Mouse (Mus musculus): ENCODE results near the gene Fgf5. TPM values are rescaled to one million over a fixed set of nuclear protein-coding genes. Genes with fewer than 3 reads are reported as not detected.

Gene Fgf5
- total RNA-seq, 2 experiments from 2014 or later, result 2.2 to 4.1 TPM

DNA sequence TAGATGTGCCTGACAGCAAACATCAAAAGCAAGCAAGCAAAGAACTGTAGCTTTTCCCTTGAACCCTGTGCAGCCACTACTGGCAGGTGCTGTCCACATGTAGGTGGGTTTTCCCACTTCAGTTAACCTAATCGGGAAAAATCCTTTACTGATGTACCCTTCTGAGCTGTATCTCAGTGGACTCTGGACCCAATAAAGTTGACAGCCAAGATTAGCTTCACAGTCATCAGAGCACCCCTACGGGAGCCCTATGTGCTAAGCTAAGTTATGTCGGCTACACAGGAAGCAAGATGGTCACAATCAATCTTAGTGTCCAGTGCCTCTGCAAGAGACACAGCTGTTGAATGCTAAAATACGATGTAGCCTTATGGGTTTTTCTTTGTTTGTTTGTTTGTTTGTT is 46.1 kb downstream of the Fgf5 start:
- no peak for DNase-seq (ENCODE audit: low spot score in 2 of 2)

DNA sequence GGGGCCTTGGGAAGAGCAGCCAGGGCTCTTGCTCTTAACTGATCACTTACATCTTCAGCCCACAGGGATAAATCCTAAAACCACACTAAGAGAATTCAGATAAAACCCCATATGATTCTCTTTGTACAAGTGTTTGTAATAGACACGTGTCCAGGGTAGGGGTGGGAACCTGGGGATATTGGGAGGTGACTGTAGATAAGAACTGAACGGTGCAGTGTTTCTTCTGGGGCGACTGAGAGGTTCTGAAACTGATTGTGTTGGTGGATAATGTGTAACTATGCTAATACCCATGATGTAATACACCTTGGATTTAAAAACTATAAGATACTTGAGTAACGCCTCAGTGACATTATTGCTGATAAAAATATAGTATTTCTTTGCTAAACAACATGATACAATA is 51.7 kb downstream of the Fgf5 start:
- DNase-seq (ENCODE audit: low spot score in 2 of 2), result no peak

DNA sequence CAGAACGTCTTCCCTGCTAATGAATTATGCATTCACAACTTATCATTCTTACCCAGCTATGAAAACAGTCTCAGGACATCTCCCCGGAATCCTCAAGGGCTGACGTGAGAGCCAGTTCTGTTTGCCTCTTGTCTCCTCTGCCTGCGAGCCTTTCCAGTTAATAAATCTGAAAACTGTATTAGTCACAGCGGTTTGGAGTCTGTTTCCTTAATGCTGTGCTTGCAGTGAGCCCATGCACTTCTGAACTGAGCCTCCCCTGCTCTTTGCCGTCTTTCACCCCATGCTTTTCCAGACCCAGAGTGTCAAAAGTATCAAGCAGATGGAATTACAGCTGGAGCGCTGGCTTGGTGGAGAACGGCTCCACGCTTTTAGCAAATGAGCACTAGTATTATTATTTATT is 52.5 kb downstream of the Fgf5 start:
- no peak for DNase-seq (ENCODE audit: low spot score in 2 of 2)

DNA sequence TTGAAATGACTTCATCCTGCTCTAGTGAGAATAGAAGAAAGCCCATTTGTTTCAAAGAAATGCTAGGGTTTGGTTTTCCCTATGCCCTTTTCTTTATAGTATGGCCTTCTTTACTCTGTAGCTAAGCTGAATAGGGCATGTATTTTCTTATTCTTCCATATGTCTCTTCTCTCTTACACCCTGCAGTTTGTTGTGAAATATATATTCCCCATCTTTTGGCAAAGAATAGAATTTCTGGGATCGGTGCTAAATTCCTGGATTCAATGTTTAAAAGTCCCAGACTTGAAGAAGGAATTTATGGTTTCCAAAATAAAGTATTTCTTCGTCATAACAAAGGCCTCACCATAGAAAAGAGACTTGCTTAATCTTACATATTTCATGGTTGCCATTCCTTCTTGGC is 72.6 kb downstream of the Fgf5 start:
- no peak for DNase-seq (ENCODE audit: low spot score in 2 of 2)

Other genes with a start within 250 kb of the Fgf5 start
- 10 to 100 TPM; 52.8 to 56.1 TPM for gene Antxr2, start 223.1 kb upstream of the Fgf5 start, total RNA-seq (2021)
- gene Prdm8, start 87.0 kb upstream of the Fgf5 start, total RNA-seq (2021), result 1 to 10 TPM; 2.5 to 3.1 TPM
- gene Cfap299, start 75.1 kb downstream of the Fgf5 start, total RNA-seq (2021), result not detected

All from gastrocnemius, postnatal 4 days (tissue).